Mouse (Mus musculus) limb, embryonic 14.5 days (tissue): Measurements from ENCODE around the gene Axin2. TPM values are rescaled to one million over a fixed set of nuclear protein-coding genes. Genes with fewer than 3 reads are reported as not detected.

Source experiments
- ATAC-seq: fragments of 200-750 bp; cut with Nextera tagmentation; 2 replicates; pipeline ENCODE4 v1.8.0; 2017; ENCODE audit warnings: low read depth, moderate number of reproducible peaks, moderate TSS enrichment; ENCODE audit not compliant: low FRiP score
- DNase-seq: peaks from one replicate; pipeline ENCODE4 v3.0.0-alpha.2; 2015; ENCODE audit warnings: low spot score
- H3K27ac ChIP-seq: fragments of 300-500 bp; sonication (generic); replicated peaks from 2 replicates; pipeline ENCODE4 v1.5.1; 2014; ENCODE audit warnings: low read depth, mild to moderate bottlenecking, low read length, moderate library complexity, mixed read lengths
- H3K27me3 ChIP-seq: fragments of 300-500 bp; sonication (generic); 2 replicates; pipeline ENCODE4 v1.6.1; 2014; ENCODE audit warnings: low read length, mixed read lengths; ENCODE audit not compliant: control insufficient read depth, insufficient read depth
- H3K36me3 ChIP-seq: fragments of 300-500 bp; sonication (generic); 2 replicates; pipeline ENCODE4 v1.6.1; 2014; ENCODE audit warnings: mild to moderate bottlenecking, low read length, moderate library complexity, mixed read lengths; ENCODE audit not compliant: control insufficient read depth, insufficient read depth
- H3K4me1 ChIP-seq: fragments of 300-500 bp; sonication (generic); 2 replicates; pipeline ENCODE4 v1.6.1; 2014; ENCODE audit warnings: antibody characterized with exemption, low read length, mixed read lengths; ENCODE audit not compliant: control insufficient read depth, insufficient read depth
- H3K4me2 ChIP-seq: fragments of 300-500 bp; sonication (generic); replicated peaks from 2 replicates; pipeline ENCODE4 v1.6.1; 2014; ENCODE audit warnings: low read depth, mild to moderate bottlenecking, low read length, moderate library complexity; ENCODE audit not compliant: severe bottlenecking
- H3K4me3 ChIP-seq: fragments of 300-500 bp; sonication (generic); replicated peaks from 2 replicates; pipeline ENCODE4 v1.5.1; 2014; ENCODE audit warnings: low read length
- H3K9ac ChIP-seq: fragments of 300-500 bp; sonication (generic); 2 replicates; pipeline ENCODE4 v1.6.1; 2014; ENCODE audit warnings: mild to moderate bottlenecking, low read depth, low read length, moderate library complexity; ENCODE audit not compliant: severe bottlenecking
- H3K9me3 ChIP-seq: fragments of 300-500 bp; sonication (generic); 2 replicates; pipeline ENCODE4 v1.6.1; 2016; ENCODE audit warnings: low read length; ENCODE audit not compliant: control insufficient read depth
- POLR2A ChIP-seq: fragments of 200-500 bp; IDR thresholded peaks from 2 replicates; pipeline ENCODE4 v1.8.0; 2012; ENCODE audit warnings: inconsistent platforms, mild to moderate bottlenecking, moderate library complexity, borderline replicate concordance; ENCODE audit not compliant: insufficient read depth, insufficient read length; ENCODE audit errors: extremely low read depth
- WGBS: fragments of 180-500 bp; shearing (Covaris S2); extraction: QIAGEN DNeasy Blood & Tissue Kit; methylation state at CpG from one replicate; pipeline ENCODE4 v1.1.7; 2014; 5-methylcytosine and 5-hydroxymethylcytosine counted together
- polyA plus RNA-seq, 2 experiments: library from polyadenylated mRNA; depleted of rRNA in 1 of 2; stranded (reverse) in 1 of 2; unstranded in 1 of 2; fragments of >200 nt; fragmentation: Nextera tagmentation in 1 of 2; extraction: Ambion mirVana in 1 of 2; gene quantifications; 2 replicates each; pipeline versions ENCODE4 v1.2.1 to v1.2.3; 2012 to 2014

The Axin2 gene
- polyA plus RNA-seq, 2 experiments = 22.6 to 50.9 TPM

GRCm38 (mm10) chr11:108984711-108985419 lies 64.7 kb downstream of the Axin2 start:
- 78% methylated on average over 5 of the region's 5 CpGs for WGBS
- no peak overlapping the region for H3K9ac ChIP-seq
- H3K27me3 ChIP-seq = no peaks in the 10 kb centered on the region
- no peak for TF ChIP-seq POLR2A
- H3K9me3 ChIP-seq = no peaks in the 10 kb centered on the region
- H3K4me2 ChIP-seq = no peak overlapping the region
- no peaks in the 10 kb centered on the region for H3K36me3 ChIP-seq
- no peak for ATAC-seq
- no peak for DNase-seq
- 0 out of 2 replicates have a peak, but pooled peaks cover 7% of the 10 kb centered on the region for H3K4me1 ChIP-seq
- no peak overlapping the region for H3K4me3 ChIP-seq
- no peak overlapping the region for H3K27ac ChIP-seq

GRCm38 (mm10) chr11:108985836-108986235 lies 65.7 kb downstream of the Axin2 start:
- no peaks in the 10 kb centered on the region for H3K9me3 ChIP-seq
- no peak for ATAC-seq
- H3K4me3 ChIP-seq = no peak overlapping the region
- no peak overlapping the region for H3K9ac ChIP-seq
- no peak for TF ChIP-seq POLR2A
- no peaks in the 10 kb centered on the region for H3K36me3 ChIP-seq
- H3K4me2 ChIP-seq = no peak overlapping the region
- no peaks in the 10 kb centered on the region for H3K27me3 ChIP-seq
- WGBS = 72% methylated on average over 7 of the region's 7 CpGs
- H3K4me1 ChIP-seq = no peaks in the 10 kb centered on the region
- DNase-seq = no peak
- H3K27ac ChIP-seq = no peak overlapping the region

GRCm38 (mm10) chr11:108987226-108987625 lies 67.1 kb downstream of the Axin2 start:
- H3K9ac ChIP-seq = no peak overlapping the region
- no peaks in the 10 kb centered on the region for H3K4me1 ChIP-seq
- no peak for TF ChIP-seq POLR2A
- no peaks in the 10 kb centered on the region for H3K9me3 ChIP-seq
- H3K4me2 ChIP-seq = no peak overlapping the region
- WGBS = 35% methylated on average over 3 of the region's 3 CpGs
- no peak for ATAC-seq
- no peaks in the 10 kb centered on the region for H3K27me3 ChIP-seq
- no peak overlapping the region for H3K4me3 ChIP-seq
- no peak overlapping the region for H3K27ac ChIP-seq
- H3K36me3 ChIP-seq = no peaks in the 10 kb centered on the region
- no peak for DNase-seq

DNA sequence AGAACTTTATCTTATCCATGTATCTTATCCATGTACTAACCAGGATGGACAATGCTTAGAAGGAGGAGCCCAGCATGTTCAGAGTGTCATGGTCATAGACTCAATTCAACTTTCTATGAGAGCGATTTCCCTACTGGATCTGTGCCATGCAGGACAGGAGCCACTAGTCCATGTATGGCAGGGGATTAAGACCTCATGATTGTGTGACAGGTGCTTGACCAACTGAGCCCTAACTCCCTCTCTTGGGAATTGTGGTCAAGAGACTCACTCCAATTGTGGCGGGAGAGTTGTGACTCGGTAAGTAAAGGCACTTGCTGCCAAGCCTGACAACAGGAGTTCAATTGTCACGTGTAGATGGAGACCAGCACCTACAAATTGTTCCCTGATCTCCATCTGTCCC lies 67.6 kb downstream of the Axin2 start:
- 81% methylated on average over 4 of the region's 4 CpGs for WGBS
- ATAC-seq = no peak

GRCm38 (mm10) chr11:108988258-108988657 lies 68.1 kb downstream of the Axin2 start:
- ATAC-seq (no peak), DNase-seq (no peak)
- 88% methylated on average over 6 of the region's 6 CpGs for WGBS
- no peaks in the 10 kb centered on the region for H3K27me3 ChIP-seq
- H3K9ac ChIP-seq = no peak overlapping the region
- H3K36me3 ChIP-seq = no peaks in the 10 kb centered on the region
- H3K27ac ChIP-seq = no peak overlapping the region
- H3K4me1 ChIP-seq = no peaks in the 10 kb centered on the region
- TF ChIP-seq POLR2A = no peak
- no peak overlapping the region for H3K4me2 ChIP-seq
- H3K9me3 ChIP-seq = no peaks in the 10 kb centered on the region
- no peak overlapping the region for H3K4me3 ChIP-seq

More for the DNA sequence above, 67.6 kb downstream of the Axin2 start:
- DNase-seq = no peak
- H3K27me3 ChIP-seq = no peaks in the 10 kb centered on the region
- no peak overlapping the region for H3K4me2 ChIP-seq
- no peak for TF ChIP-seq POLR2A
- H3K9me3 ChIP-seq = no peaks in the 10 kb centered on the region
- no peak overlapping the region for H3K4me3 ChIP-seq
- no peaks in the 10 kb centered on the region for H3K36me3 ChIP-seq
- H3K27ac ChIP-seq = no peak overlapping the region
- H3K9ac ChIP-seq = no peak overlapping the region
- no peaks in the 10 kb centered on the region for H3K4me1 ChIP-seq
